Comparison of ENCODE assay signal across 8 mouse cellular contexts in genomic region chr5:24597221-24597728, GRCm38 (mm10). TPM values are rescaled to one million over a fixed set of nuclear protein-coding genes. Genes with fewer than 3 reads are reported as not detected.
DNase-seq lines count a peak whose midpoint lies in the region; ATAC-seq lines count a peak whose summit lies in the region.

No protein-coding gene starts in this region.

- H3K9ac ChIP-seq in midbrain, embryonic 13.5 days (replicated peaks), result peak overlapping the region; percentile 52

- peak overlapping the region; percentile 54 for H3K4me2 ChIP-seq in midbrain, embryonic 13.5 days (replicated peaks)

- peak overlapping the region; percentile 97 for H3K27ac ChIP-seq in midbrain, embryonic 13.5 days

- ATAC-seq in midbrain, embryonic 13.5 days, result peak; percentile 14; the same call in 1 of the 2 replicates

- DNase-seq in urinary bladder, postnatal 14 days (ENCODE audit: low spot score), result peak; percentile 81
- no peak for DNase-seq in urinary bladder, postnatal 10 days (ENCODE audit: low spot score)
- DNase-seq in cerebellum, postnatal 10 days, result peak; percentile 89 to 93
- DNase-seq in frontal cortex, adult 2 months (ENCODE audit: extremely low spot score in 1 of 2, low spot score in 1 of 2), result peak; percentile 77 to 92
- peak; percentile 86 for DNase-seq in hindlimb bud, embryonic 11.5 days (ENCODE audit: extremely low spot score, low read depth, low spot score)
- DNase-seq in left cerebral cortex, postnatal 36 days (ENCODE audit: low spot score in 2 of 2), result peak; percentile 75 to 79
- DNase-seq in spleen, postnatal 10 days (ENCODE audit: low spot score in 2 of 2), result peak; percentile 46 to 80

- peak overlapping the region; percentile 24 for H3K4me3 ChIP-seq in midbrain, embryonic 13.5 days (replicated peaks)

- no peaks in the 10 kb centered on the region for H3K9me3 ChIP-seq in midbrain, embryonic 13.5 days

- H3K36me3 ChIP-seq in midbrain, embryonic 13.5 days, result peaks cover 36% of the 10 kb centered on the region

- intact Hi-C loops in left cerebral cortex, postnatal 36 days (cut with DNase I), result loop anchor here (5.0 kb wide), 1 partner anchor 110 kb away; no protein-coding TSS in a partner anchor

- H3K27me3 ChIP-seq in midbrain, embryonic 13.5 days, result no peaks in the 10 kb centered on the region

- 43% methylated on average over 2 of the region's 2 CpGs for WGBS in midbrain, embryonic 13.5 days

- peaks cover 73% of the 10 kb centered on the region for H3K4me1 ChIP-seq in midbrain, embryonic 13.5 days (replicated peaks)

RNA-seq across cellular contexts. Expression of gene Chpf2, which starts 10.7 kb away (rescaled TPM):
- polyA plus RNA-seq in frontal cortex, adult 2 months (2012; rRNA removed), result 47.1 and 50.5 TPM in 2 replicates
- 10 to 100 TPM; 69.2 to 76.9 TPM for total RNA-seq in left cerebral cortex, postnatal 36 days (2021)
- 17.8 and 18.6 TPM in 2 replicates for polyA plus RNA-seq in midbrain, embryonic 13.5 days (2015; fragmentation: Nextera tagmentation; extraction: Ambion mirVana)

RNA-seq across cellular contexts. Expression of gene Abcf2, which starts 20.0 kb away (rescaled TPM):
- 78.1 and 86.2 TPM in 2 replicates for polyA plus RNA-seq in frontal cortex, adult 2 months (2012; rRNA removed)
- 10 to 100 TPM; 85.2 to 90.3 TPM for total RNA-seq in left cerebral cortex, postnatal 36 days (2021)
- 98.2 and 103 TPM in 2 replicates for polyA plus RNA-seq in midbrain, embryonic 13.5 days (2015; fragmentation: Nextera tagmentation; extraction: Ambion mirVana)

RNA-seq across cellular contexts. Expression of gene Smarcd3, which starts 26.9 kb away (rescaled TPM):
- 116 and 135 TPM in 2 replicates for polyA plus RNA-seq in frontal cortex, adult 2 months (2012; rRNA removed)
- 100 to 1,000 TPM in 1 of 2 experiments, 10 to 100 TPM in 1; 95.3 to 108 TPM for total RNA-seq in left cerebral cortex, postnatal 36 days (2021)
- polyA plus RNA-seq in midbrain, embryonic 13.5 days (2015; fragmentation: Nextera tagmentation; extraction: Ambion mirVana), result 119 and 127 TPM in 2 replicates

RNA-seq across cellular contexts. Expression of gene 4931409K22Rik, which starts 40.7 kb away (rescaled TPM):
- 0.18 and 0.59 TPM in 2 replicates for polyA plus RNA-seq in frontal cortex, adult 2 months (2012; rRNA removed)
- under 1 TPM in 1 of 2 experiments, not detected in 1; 0.23 TPM for total RNA-seq in left cerebral cortex, postnatal 36 days (2021)
- polyA plus RNA-seq in midbrain, embryonic 13.5 days (2015; fragmentation: Nextera tagmentation; extraction: Ambion mirVana), result 0.07 and 0.08 TPM in 2 replicates

RNA-seq across cellular contexts. Expression of gene Asb10, which starts 56.5 kb away (rescaled TPM):
- 0.42 and 0.62 TPM in 2 replicates for polyA plus RNA-seq in frontal cortex, adult 2 months (2012; rRNA removed)
- total RNA-seq in left cerebral cortex, postnatal 36 days (2021), result under 1 TPM in 1 of 2 experiments, not detected in 1; 0.27 TPM
- 0.17 TPM in 1 of 2 replicates, not detected in the other for polyA plus RNA-seq in midbrain, embryonic 13.5 days (2015; fragmentation: Nextera tagmentation; extraction: Ambion mirVana)
